Mouse (Mus musculus): Measurements from ENCODE around the gene Pappa2. TPM values are rescaled to one million over a fixed set of nuclear protein-coding genes. Genes with fewer than 3 reads are reported as not detected.

Pappa2 gene
- polyA plus RNA-seq, 1 experiment from 2014 or later = 2.2 TPM

DNA sequence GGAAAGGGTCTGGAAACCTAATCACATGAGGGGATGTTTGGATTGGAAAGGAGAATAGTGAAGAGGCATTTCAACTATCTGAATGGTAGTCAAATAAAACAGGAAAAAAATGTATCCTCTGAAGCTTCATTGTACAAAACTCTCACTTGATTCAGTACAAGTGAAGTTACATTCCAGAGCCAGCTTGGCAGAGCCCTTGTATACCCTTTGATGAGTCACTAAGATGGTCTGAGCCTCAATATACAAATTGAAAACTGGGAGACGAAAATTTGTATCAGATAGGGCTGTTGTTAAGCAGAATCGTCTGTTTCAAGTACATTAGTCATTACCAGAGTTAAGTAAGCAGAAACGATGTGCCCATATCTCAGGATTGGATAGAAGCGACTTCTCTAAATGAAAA, 143.1 kb downstream of the Pappa2 start:
- ATAC-seq (ENCODE audit: low FRiP score) = no peak
- no peaks in the 10 kb centered on the region for H3K36me3 ChIP-seq (ENCODE audit: control insufficient read depth, insufficient read depth, low read length)
- no peak overlapping the region for H3K27ac ChIP-seq (ENCODE audit: low read depth, low read length)
- no peak overlapping the region for H3K9ac ChIP-seq (ENCODE audit: low read depth, low read length)
- DNase-seq (ENCODE audit: low spot score) = no peak
- no peak overlapping the region for H3K4me3 ChIP-seq (ENCODE audit: low read depth, low read length)
- H3K4me2 ChIP-seq (replicated peaks; ENCODE audit: low read depth, low read length) = no peak overlapping the region
- 89% methylated on average over 4 of the region's 4 CpGs for WGBS
- H3K9me3 ChIP-seq (ENCODE audit: control insufficient read depth, low read length) = no peaks in the 10 kb centered on the region
- no peaks in the 10 kb centered on the region for H3K27me3 ChIP-seq (ENCODE audit: control insufficient read depth, insufficient read depth, low read length)
- no peaks in the 10 kb centered on the region for H3K4me1 ChIP-seq (replicated peaks; ENCODE audit: control insufficient read depth, insufficient read depth, low read length)

DNA sequence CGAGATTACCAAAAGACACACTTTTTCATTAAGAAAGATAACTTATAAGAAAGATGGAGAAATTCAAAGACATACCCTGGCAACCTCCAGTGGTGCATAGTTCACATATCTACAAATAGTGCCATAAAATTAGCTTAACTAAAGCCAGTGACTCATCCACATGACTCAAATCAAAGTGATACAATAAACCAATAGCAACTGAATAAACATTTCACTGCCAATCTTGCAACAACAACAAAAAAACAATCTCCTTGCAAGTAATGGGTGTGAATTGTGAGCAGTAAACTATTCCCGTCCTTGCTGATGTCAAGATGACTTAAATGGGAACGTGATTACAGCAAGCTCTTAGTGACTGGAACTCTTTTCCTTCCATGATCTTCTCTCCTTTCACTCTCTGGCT, 150.1 kb downstream of the Pappa2 start:
- ATAC-seq (ENCODE audit: low FRiP score) (no peak), DNase-seq (ENCODE audit: low spot score) (no peak)
- Histone ChIP-seq H3K36me3 (ENCODE audit: control insufficient read depth, insufficient read depth, low read length) (no peaks in the 10 kb centered on the region), H3K9ac (ENCODE audit: low read depth, low read length) (no peak overlapping the region), H3K4me3 (ENCODE audit: low read depth, low read length) (no peak overlapping the region), H3K27me3 (ENCODE audit: control insufficient read depth, insufficient read depth, low read length) (no peaks in the 10 kb centered on the region), H3K4me1 (replicated peaks; ENCODE audit: control insufficient read depth, insufficient read depth, low read length) (no peaks in the 10 kb centered on the region), H3K9me3 (ENCODE audit: control insufficient read depth, low read length) (no peaks in the 10 kb centered on the region), H3K4me2 (replicated peaks; ENCODE audit: low read depth, low read length) (no peak overlapping the region), H3K27ac (ENCODE audit: low read depth, low read length) (no peak overlapping the region)
- WGBS = 93% methylated on average over 3 of the region's 3 CpGs

DNA sequence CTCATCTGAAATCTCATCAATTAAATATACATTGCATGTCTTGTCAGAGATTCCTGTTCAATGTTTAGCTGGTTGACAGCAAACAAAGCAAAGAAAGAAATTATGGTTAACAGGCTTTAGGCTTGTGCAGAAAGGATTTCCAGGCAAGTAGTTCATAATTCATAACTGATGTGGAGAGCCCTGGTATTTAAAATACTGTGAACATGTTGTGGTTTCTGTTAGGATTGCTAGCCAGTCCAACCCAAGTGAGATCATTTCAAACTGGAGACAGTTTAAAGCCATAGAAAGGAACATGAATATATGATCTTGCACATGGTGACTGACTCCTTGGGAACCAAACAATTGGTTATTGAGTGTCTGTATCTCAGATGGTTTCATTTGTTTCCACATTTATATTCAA, 152.4 kb downstream of the Pappa2 start:
- Histone ChIP-seq H3K27me3 (ENCODE audit: control insufficient read depth, insufficient read depth, low read length) (no peaks in the 10 kb centered on the region), H3K27ac (ENCODE audit: low read depth, low read length) (no peak overlapping the region), H3K9ac (ENCODE audit: low read depth, low read length) (no peak overlapping the region), H3K4me1 (replicated peaks; ENCODE audit: control insufficient read depth, insufficient read depth, low read length) (no peaks in the 10 kb centered on the region), H3K9me3 (ENCODE audit: control insufficient read depth, low read length) (no peaks in the 10 kb centered on the region), H3K4me3 (ENCODE audit: low read depth, low read length) (no peak overlapping the region), H3K4me2 (replicated peaks; ENCODE audit: low read depth, low read length) (no peak overlapping the region), H3K36me3 (ENCODE audit: control insufficient read depth, insufficient read depth, low read length) (no peaks in the 10 kb centered on the region)
- DNase-seq (ENCODE audit: low spot score) (no peak), ATAC-seq (ENCODE audit: low FRiP score) (no peak)

DNA sequence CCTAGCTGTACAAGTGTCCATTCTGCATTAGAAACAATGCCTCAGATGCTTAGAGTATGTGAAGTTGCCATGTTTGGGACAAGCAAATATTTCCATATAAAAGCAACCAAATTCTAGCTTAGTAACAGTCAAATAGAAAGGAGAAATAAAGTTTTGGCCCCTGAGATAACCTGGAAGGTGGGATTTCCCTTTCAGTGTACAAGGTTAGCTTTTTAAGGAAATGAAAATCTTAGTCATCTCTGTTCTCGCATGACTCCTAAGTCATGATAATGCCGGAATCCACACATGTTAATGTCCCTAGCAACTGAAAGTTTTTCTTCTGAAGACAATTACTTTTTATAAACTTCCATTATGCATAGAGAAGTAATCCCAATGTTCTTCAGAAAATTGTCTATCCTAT, 160.6 kb downstream of the Pappa2 start:
- 96% methylated on average over 2 of the region's 2 CpGs for WGBS
- H3K27me3 ChIP-seq (ENCODE audit: control insufficient read depth, insufficient read depth, low read length) = no peaks in the 10 kb centered on the region

DNA sequence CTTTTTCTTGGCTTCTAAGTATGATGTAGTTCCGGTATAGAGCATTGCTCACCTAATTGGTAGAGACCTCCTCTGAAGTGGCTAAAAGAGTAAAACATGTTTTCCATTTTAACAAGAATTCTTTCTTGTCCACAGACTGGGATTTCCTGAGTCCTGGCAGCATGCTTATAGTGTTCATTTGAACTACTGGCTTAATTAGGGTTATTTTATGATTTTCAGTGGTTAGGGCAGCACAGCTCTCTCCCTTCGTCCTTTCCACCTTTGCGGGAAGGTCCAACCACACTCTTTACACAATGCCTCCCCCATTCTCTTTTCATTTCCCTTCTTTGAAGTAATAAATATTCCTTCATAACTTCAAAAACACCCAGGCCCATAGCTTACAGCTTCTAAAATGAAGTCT, 163.8 kb downstream of the Pappa2 start:
- Histone ChIP-seq H3K27me3 (ENCODE audit: control insufficient read depth, insufficient read depth, low read length) (no peaks in the 10 kb centered on the region), H3K4me1 (replicated peaks; ENCODE audit: control insufficient read depth, insufficient read depth, low read length) (no peaks in the 10 kb centered on the region), H3K9me3 (ENCODE audit: control insufficient read depth, low read length) (no peaks in the 10 kb centered on the region), H3K27ac (ENCODE audit: low read depth, low read length) (no peak overlapping the region), H3K36me3 (ENCODE audit: control insufficient read depth, insufficient read depth, low read length) (no peaks in the 10 kb centered on the region), H3K9ac (ENCODE audit: low read depth, low read length) (no peak overlapping the region), H3K4me3 (ENCODE audit: low read depth, low read length) (no peak overlapping the region), H3K4me2 (replicated peaks; ENCODE audit: low read depth, low read length) (no peak overlapping the region)
- ATAC-seq (ENCODE audit: low FRiP score) = no peak
- no peak for DNase-seq (ENCODE audit: low spot score)
- 80% methylated on average over 3 of the region's 3 CpGs for WGBS

More for the DNA sequence above, 160.6 kb downstream of the Pappa2 start:
- no peak overlapping the region for H3K9ac ChIP-seq (ENCODE audit: low read depth, low read length)
- no peak for ATAC-seq (ENCODE audit: low FRiP score)
- H3K27ac ChIP-seq (ENCODE audit: low read depth, low read length) = no peak overlapping the region
- no peak for DNase-seq (ENCODE audit: low spot score)
- no peak overlapping the region for H3K4me2 ChIP-seq (replicated peaks; ENCODE audit: low read depth, low read length)
- H3K4me3 ChIP-seq (ENCODE audit: low read depth, low read length) = no peak overlapping the region
- H3K36me3 ChIP-seq (ENCODE audit: control insufficient read depth, insufficient read depth, low read length) = no peaks in the 10 kb centered on the region
- H3K9me3 ChIP-seq (ENCODE audit: control insufficient read depth, low read length) = no peaks in the 10 kb centered on the region
- H3K4me1 ChIP-seq (replicated peaks; ENCODE audit: control insufficient read depth, insufficient read depth, low read length) = no peaks in the 10 kb centered on the region

DNA sequence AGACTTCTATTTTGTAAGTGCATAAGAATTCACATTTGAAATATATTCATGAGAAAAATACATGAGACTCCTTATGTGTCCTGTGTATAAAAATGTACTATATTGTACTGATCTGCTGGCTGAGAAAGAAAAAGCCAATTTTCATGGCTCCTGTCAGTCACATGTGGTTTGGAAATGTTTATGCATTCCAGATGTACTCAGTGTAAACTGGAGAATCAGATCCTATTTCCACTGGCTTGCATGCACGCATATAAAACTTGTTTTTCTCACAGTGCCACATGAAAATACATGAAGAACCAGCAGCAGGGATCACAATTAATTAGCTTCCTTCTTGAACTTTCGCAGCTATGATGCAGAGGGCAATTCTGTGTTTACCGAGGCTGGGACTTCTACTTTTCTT, 168.4 kb downstream of the Pappa2 start:
- ATAC-seq (ENCODE audit: low FRiP score) = no peak
- Histone ChIP-seq H3K27ac (ENCODE audit: low read depth, low read length) (no peak overlapping the region), H3K4me3 (ENCODE audit: low read depth, low read length) (no peak overlapping the region), H3K4me2 (replicated peaks; ENCODE audit: low read depth, low read length) (no peak overlapping the region), H3K4me1 (replicated peaks; ENCODE audit: control insufficient read depth, insufficient read depth, low read length) (no peaks in the 10 kb centered on the region), H3K36me3 (ENCODE audit: control insufficient read depth, insufficient read depth, low read length) (no peaks in the 10 kb centered on the region), H3K9ac (ENCODE audit: low read depth, low read length) (no peak overlapping the region), H3K9me3 (ENCODE audit: control insufficient read depth, low read length) (no peaks in the 10 kb centered on the region), H3K27me3 (ENCODE audit: control insufficient read depth, insufficient read depth, low read length) (no peaks in the 10 kb centered on the region)
- 74% methylated on average over 3 of the region's 3 CpGs for WGBS
- DNase-seq (ENCODE audit: low spot score) = no peak

DNA sequence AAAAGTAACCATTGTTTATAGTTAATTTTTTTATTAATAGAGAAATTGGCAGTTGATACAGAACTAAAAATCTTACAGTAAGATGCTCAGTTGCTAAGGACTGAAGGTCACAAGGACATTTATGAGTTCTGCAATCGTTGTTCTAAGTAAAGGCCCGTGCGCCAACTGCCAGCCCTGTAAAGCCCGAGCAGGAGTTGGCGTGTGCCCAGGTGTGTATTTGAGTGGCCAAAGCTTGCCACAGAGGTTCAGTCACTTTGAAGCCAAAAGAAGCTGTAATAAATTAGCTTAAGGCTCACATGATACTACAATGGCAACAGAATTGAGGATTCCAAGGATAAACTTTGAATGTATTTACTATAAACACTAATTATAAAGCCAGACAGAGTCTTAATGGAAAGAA, 204.8 kb downstream of the Pappa2 start:
- Histone ChIP-seq H3K27me3 (ENCODE audit: control insufficient read depth, insufficient read depth, low read length) (no peaks in the 10 kb centered on the region), H3K4me3 (ENCODE audit: low read depth, low read length) (no peak overlapping the region), H3K27ac (ENCODE audit: low read depth, low read length) (no peak overlapping the region), H3K9me3 (ENCODE audit: control insufficient read depth, low read length) (no peaks in the 10 kb centered on the region), H3K4me1 (replicated peaks; ENCODE audit: control insufficient read depth, insufficient read depth, low read length) (no peaks in the 10 kb centered on the region), H3K9ac (ENCODE audit: low read depth, low read length) (no peak overlapping the region), H3K36me3 (ENCODE audit: control insufficient read depth, insufficient read depth, low read length) (no peaks in the 10 kb centered on the region), H3K4me2 (replicated peaks; ENCODE audit: low read depth, low read length) (no peak overlapping the region)
- WGBS = 95% methylated on average over 5 of the region's 5 CpGs
- no peak for DNase-seq (ENCODE audit: low spot score)
- no peak for ATAC-seq (ENCODE audit: low FRiP score)

DNA sequence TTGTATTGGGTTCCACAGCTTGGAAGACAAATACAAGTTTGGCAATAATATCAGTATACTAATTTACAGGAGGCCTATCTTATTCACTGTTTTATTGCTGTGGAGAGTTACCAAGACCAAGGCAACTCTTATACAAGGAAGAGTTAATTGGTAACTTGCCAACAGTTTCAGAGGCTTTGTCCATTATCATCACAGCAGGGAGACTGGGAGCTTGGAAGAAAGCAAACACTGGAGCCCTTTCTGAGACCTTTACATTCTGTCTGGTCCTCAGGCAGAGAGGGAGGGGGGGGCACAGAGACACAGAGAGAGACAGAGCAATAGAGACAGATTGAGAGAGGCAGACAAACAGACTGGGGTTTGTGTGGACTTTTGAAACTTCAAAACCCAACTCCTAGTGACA, 207.2 kb downstream of the Pappa2 start:
- no peaks in the 10 kb centered on the region for H3K4me1 ChIP-seq (replicated peaks; ENCODE audit: control insufficient read depth, insufficient read depth, low read length)
- H3K9me3 ChIP-seq (ENCODE audit: control insufficient read depth, low read length) = no peaks in the 10 kb centered on the region
- no peak for DNase-seq (ENCODE audit: low spot score)
- ATAC-seq (ENCODE audit: low FRiP score) = no peak
- no peak overlapping the region for H3K4me3 ChIP-seq (ENCODE audit: low read depth, low read length)
- no peaks in the 10 kb centered on the region for H3K27me3 ChIP-seq (ENCODE audit: control insufficient read depth, insufficient read depth, low read length)
- no peaks in the 10 kb centered on the region for H3K36me3 ChIP-seq (ENCODE audit: control insufficient read depth, insufficient read depth, low read length)
- H3K9ac ChIP-seq (ENCODE audit: low read depth, low read length) = no peak overlapping the region
- no peak overlapping the region for H3K4me2 ChIP-seq (replicated peaks; ENCODE audit: low read depth, low read length)
- H3K27ac ChIP-seq (ENCODE audit: low read depth, low read length) = no peak overlapping the region

DNA sequence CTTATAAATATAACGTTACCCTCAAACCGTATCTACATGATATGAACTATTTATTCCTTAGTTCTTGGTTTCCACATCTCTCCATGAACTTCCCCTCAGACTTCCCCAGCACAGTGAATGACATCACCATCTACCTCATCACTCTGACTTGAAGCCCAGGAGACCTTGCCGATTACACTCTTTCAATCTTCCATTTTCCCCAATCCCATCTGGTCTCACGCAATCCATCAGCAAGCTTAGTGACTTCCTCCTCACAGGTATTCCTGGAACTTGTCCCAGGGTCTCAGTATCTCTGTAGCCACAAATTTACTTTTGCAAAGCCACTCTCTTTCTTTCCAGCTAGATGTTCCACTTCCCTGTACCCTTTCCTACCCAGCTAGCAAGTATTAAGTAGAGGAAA, 209.5 kb downstream of the Pappa2 start:
- DNase-seq (ENCODE audit: low spot score) (no peak), ATAC-seq (ENCODE audit: low FRiP score) (no peak)
- Histone ChIP-seq H3K4me3 (ENCODE audit: low read depth, low read length) (no peak overlapping the region), H3K36me3 (ENCODE audit: control insufficient read depth, insufficient read depth, low read length) (no peaks in the 10 kb centered on the region), H3K27ac (ENCODE audit: low read depth, low read length) (no peak overlapping the region), H3K9me3 (ENCODE audit: control insufficient read depth, low read length) (no peaks in the 10 kb centered on the region), H3K9ac (ENCODE audit: low read depth, low read length) (no peak overlapping the region), H3K4me1 (replicated peaks; ENCODE audit: control insufficient read depth, insufficient read depth, low read length) (no peaks in the 10 kb centered on the region), H3K27me3 (ENCODE audit: control insufficient read depth, insufficient read depth, low read length) (no peaks in the 10 kb centered on the region), H3K4me2 (replicated peaks; ENCODE audit: low read depth, low read length) (no peak overlapping the region)
- WGBS = 94% methylated on average over 4 of the region's 4 CpGs

Measured in hindbrain, embryonic 11.5 days (tissue).